Mouse (Mus musculus): ENCODE measurements around the gene Otop2.

DNA sequence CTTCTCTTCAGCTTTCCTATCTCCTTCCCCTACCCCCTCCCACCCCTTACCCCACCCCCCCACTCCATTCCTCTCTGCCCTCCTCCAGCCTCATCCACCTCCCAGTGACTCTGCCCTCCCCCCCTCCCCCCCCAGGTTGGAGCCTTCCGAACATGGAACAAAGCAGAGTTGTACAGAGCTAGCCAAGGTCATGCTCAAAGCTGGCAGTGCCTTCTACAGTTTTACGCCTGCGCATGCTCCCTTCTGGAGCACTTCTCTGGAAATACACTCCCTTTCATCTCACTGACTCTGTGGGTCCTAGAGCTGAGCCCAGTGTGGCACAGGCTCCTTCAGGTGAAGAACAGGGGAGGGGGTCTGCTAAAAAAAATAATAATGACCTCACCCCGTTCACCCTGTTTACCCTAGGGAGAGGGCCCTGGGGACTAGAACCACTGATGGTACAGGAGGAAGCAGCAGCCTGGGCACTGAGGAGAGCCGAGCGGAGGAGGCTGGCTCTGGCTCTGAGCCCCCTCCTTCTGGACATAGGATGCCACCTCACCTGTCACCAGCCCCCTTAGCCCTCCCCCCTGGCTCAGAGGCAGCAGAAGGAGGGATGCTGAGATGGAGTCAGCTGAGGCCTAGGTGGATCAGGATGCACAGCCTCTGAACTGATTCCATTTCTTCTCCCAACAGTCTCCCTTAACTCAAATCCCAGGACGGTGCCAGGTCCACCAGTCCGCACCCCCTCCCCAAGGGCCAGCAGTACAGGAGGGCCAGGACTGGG is 24.1 kb upstream of the Otop2 start:
- TF ChIP-seq POLR2A (IDR thresholded peaks at IDR 0.05; ENCODE audit: borderline replicate concordance, extremely low read depth, insufficient read depth, insufficient read length, poor library complexity, severe bottlenecking), result no peak
- TF ChIP-seq CTCF (IDR thresholded peaks at IDR 0.05; ENCODE audit: borderline replicate concordance, extremely low read depth, insufficient read depth, insufficient read length), result no peak

Data from brain, embryonic 14.5 days (tissue).